Mouse (Mus musculus) embryo, embryonic 10 days (tissue): ENCODE results near the gene Crybg1.
"Not testable (repeated sequence)": the region's sequence is repeated elsewhere in the genome, so short reads cannot be mapped to it uniquely, and the experiment has no call there.

Experiments
- DNase-seq: peaks from one replicate; pipeline ENCODE4 v3.0.0-alpha.2; 2015; ENCODE audit warnings: low spot score

The Crybg1 gene

DNA sequence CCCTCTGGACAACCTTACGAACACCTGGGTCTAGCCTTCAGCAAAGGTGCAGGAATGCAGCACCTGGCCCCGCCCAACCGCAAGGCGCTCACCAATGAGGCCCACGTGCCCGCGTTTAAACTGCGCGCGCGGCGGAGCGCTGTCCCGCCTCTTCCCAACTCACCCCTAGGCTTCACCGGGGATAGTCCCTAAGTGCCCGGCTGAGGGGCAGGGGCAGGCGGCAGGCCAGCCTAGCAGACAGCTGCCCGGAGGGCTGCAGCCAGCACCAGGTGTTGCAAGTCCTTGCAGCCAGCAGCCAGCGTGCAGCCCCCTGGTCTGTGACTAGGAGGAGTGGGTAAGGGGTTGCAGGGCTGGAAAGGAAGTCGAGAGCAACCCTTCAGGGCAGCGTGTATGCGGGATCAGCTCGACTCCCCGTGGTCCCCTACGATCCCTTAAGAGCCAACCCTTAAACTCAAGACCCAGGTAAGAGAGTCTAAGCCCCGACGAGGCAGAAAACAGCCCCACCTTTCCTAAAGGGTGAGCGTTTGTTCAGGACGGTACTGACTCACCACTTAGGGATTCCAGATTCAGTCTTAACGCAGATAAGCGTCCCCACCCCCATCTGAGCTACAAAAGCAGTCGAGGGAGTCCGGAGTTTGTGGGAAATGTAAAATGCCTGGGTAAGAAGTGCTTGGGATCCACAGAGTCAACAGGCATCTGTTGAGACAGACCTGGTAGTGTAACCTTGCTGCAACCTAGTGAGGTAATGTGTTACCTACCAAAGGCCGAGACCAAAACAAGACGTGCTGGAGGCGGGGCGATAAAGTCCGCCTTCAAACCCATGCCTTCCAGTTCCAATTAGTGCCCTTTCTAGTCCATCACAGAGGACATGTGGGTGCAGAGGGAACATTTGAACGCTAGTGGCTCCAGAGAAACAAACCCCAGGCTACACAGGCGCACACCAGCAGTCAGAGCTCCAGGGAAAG, 142.7 kb downstream of the Crybg1 start:
- DNase-seq = peak; percentile 60

GRCm38 (mm10) chr10:44004221-44004751, 144.4 kb downstream of the Crybg1 start:
- peak; percentile 39 for DNase-seq

GRCm38 (mm10) chr10:44003551-44004151, 145.0 kb downstream of the Crybg1 start:
- DNase-seq = peak; percentile 35

DNA sequence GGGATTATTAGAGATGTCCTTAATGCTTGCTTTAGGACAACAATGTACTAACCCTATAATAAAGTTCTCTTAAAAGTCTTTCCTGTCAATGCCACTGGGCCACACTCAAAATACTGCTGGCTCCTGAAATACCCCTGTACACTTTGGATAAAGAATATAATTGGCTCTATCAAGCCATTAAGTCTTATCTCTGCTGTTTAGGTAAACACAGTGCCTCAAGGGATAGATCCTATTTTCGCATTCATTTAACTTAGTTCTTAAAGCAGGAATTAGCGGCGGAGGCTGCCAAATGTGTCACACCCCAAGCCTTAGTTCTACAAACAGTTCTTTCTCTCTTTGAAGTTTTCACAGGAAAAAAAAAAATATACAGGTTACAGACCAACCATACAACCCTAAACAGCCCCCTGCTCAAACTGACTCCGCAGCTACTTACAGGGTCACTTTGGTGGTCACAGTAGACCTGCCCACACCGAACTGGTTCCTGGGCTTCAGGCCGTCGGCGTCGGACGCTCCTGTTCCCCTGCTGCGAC, 145.6 kb downstream of the Crybg1 start:
- DNase-seq = no peak

GRCm38 (mm10) chr10:44002004-44002940, 146.4 kb downstream of the Crybg1 start:
- peak; percentile 49 for DNase-seq

DNA sequence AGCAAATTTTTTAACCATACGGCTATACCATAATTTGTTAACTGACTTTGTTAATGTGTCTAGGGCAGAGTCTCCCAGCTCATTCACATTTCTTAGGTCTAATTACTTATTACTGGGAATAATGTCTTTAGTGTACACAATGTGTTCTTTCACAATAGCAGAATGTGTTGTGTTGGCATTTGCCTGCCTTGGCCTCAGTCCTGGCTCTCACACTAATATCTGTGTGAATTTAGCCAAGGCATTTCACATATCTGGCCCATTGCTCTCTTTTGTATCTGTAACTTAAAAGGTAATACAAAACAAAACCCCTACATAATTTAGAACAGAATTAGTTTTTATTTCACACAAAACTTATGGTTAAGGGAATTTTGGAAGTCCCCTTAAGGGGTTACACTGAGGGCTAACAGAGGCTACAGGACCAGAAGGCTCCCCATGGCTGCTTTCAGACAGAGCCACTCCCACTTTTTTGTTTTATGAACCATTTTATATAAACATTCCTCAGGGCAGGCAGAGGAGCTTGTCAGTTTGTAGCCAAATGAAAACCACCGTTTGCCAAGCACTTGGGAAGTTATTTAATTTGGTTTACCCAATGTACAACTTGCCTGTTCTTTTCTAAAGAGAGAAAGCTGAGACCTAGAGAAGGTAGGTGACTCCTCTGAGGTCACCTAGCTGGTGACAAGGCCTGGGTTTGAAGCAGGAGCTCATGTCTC, 148.3 kb downstream of the Crybg1 start:
- no peak for DNase-seq

GRCm38 (mm10) chr10:43998503-43999082, 150.1 kb downstream of the Crybg1 start:
- no peak for DNase-seq

DNA sequence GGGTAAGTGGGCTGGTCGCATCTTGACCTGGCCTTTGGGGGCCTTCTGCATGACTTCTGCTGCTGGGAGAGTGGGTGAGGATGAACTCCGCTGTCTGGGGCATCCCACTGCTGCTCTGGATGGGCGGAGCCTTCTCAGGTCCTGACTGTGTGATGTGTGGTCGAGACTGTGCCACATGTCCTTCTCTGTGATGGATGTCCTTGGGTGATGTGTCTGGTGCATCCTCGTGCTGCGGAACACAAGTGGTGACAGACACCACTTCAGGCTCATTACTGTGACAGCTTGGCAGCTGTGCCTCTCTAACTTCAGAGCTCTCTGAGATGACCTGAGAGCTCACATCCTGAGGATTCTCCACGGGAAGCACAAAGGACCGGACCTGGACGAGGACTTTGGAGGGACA, 150.6 kb downstream of the Crybg1 start:
- DNase-seq = no peak

DNA sequence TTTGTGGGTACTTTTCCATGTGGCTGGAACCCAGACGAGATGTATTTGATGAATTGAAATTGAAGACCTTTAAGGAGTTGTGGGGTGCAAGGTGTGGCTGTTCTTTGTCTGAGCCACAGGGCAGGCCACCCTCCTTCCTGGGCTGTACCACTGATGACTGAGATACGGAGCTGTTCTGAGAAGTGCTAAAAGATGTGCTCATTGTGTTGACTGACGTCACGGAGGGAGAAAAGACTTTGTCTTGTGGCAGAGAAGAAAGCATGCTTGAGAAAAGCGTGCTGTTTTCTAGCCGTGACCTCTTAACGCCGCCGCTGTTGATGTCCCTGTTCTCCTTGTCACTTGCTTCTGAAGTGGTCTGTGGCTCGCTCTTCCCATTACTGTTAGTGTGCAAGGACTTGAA, 151.4 kb downstream of the Crybg1 start:
- no peak for DNase-seq

GRCm38 (mm10) chr10:43995858-43996650, 152.6 kb downstream of the Crybg1 start:
- DNase-seq = no peak

- no peak for DNase-seq
These were observed 155.5 kb downstream of the Crybg1 start for GRCm38 (mm10) chr10:43993198-43993597.

DNA sequence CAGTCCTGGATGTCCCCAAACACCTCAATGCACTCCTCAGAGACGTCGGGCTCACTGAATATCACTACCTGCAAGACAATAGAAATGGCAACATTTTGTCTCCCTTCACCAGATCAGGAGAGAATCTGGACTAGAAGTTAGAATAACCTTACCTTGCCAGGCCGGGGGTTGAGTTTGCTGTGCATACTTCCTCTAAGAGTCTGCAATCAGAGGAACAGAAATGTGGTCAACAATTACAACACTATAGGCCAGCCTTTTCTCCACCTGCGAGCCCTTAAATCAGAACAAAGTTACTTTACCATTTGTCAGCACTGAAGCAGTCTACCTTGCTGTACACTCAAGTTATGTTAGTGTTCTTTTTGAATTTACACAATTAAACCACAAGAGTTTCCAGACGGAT, 156.1 kb downstream of the Crybg1 start:
- no peak for DNase-seq

DNA sequence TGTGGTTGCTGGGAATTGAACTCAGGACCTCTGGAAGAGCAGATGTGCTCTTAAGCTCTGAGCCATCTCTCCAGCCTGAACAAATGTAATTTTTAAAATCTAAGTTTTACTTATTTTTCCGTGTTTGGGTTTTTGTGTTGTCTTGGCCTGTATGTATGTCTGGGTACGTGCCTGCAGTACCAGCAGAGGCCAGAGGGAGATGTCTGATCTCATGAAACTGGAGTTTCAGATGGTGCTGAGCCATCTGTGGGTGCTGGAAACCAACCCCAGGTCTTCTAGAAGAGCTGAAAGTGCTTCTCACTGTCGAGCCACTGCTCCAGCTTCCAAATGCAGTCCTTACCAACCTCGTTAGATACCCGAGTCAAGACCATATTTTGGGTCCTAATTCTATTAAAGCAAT, 157.4 kb downstream of the Crybg1 start:
- no peak for DNase-seq

- DNase-seq = no peak
These were observed 164.8 kb downstream of the Crybg1 start for GRCm38 (mm10) chr10:43983866-43984265.

GRCm38 (mm10) chr10:43983241-43983640, 165.4 kb downstream of the Crybg1 start:
- DNase-seq = no peak

- no peak for DNase-seq
These were observed 166.2 kb downstream of the Crybg1 start for GRCm38 (mm10) chr10:43982470-43982869.

- DNase-seq = not testable (repeated sequence)
These were observed 167.9 kb downstream of the Crybg1 start for GRCm38 (mm10) chr10:43980742-43981141.

- no peak for DNase-seq
These were observed 168.6 kb downstream of the Crybg1 start for GRCm38 (mm10) chr10:43980080-43980479.

DNA sequence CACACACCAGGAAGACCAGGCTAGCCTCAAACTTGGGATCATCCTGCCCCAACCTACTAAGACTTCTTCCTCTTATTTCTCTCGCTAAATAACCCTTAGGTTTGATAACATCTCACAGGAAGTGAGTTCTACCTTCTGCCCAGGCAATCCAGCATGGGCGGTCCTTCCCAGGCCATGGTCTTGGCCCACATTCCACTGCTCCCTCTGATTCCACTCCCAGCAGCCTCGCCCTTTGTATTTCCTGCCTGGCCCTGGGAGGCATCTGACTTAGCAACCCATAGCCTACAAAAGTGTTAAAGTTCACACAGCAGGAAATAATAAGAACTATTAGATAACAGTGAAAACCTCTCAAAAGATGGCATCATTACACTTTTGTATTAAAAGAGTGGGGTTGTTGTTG, 171.3 kb downstream of the Crybg1 start:
- no peak for DNase-seq

- DNase-seq = no peak
These were observed 175.4 kb downstream of the Crybg1 start for GRCm38 (mm10) chr10:43973244-43973643.
